Mouse (Mus musculus): ENCODE data around the gene Hist1h4f. TPM values are rescaled to one million over a fixed set of nuclear protein-coding genes. Genes with fewer than 3 reads are reported as not detected.
"Not testable (repeated sequence)": the region's sequence is repeated elsewhere in the genome, so short reads cannot be mapped to it uniquely, and the experiment has no call there.

Gene Hist1h4f
- polyA plus RNA-seq, 1 experiment from 2014 or later = 2.0 TPM

DNA sequence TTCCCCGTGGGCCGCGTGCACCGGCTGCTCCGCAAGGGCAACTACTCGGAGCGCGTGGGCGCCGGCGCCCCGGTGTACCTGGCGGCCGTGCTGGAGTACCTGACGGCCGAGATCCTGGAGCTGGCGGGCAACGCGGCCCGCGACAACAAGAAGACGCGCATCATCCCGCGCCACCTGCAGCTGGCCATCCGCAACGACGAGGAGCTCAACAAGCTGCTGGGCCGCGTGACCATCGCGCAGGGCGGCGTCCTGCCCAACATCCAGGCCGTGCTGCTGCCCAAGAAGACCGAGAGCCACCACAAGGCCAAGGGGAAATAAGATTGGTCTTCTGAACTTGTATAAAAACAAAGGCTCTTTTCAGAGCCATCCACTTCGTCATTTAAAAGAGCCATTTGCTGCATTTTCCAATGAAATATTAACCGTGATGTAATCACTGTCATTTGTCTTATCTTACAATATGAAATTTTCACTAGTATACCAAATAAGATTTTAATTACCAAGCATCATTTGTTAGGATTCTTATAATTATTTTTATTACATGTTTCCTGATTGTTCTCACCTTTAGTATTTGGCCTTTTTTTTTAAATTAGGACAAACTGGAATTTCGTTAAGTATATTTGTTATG, 23.2 kb upstream of the Hist1h4f start:
- WGBS = under 1% methylated on average over 12 of the region's 39 CpGs
- H3K4me2 ChIP-seq = peak overlapping the region; percentile 71
- not testable (repeated sequence) for H3K9ac ChIP-seq; H3K27me3 ChIP-seq (replicated peaks); H3K4me1 ChIP-seq; H3K36me3 ChIP-seq; ATAC-seq (ENCODE audit: insufficient read depth, low FRiP score, low read depth); H3K9me3 ChIP-seq
- H3K27ac ChIP-seq = peak overlapping the region; percentile 94
- H3K4me3 ChIP-seq (replicated peaks) = peak overlapping the region; percentile 36

DNA sequence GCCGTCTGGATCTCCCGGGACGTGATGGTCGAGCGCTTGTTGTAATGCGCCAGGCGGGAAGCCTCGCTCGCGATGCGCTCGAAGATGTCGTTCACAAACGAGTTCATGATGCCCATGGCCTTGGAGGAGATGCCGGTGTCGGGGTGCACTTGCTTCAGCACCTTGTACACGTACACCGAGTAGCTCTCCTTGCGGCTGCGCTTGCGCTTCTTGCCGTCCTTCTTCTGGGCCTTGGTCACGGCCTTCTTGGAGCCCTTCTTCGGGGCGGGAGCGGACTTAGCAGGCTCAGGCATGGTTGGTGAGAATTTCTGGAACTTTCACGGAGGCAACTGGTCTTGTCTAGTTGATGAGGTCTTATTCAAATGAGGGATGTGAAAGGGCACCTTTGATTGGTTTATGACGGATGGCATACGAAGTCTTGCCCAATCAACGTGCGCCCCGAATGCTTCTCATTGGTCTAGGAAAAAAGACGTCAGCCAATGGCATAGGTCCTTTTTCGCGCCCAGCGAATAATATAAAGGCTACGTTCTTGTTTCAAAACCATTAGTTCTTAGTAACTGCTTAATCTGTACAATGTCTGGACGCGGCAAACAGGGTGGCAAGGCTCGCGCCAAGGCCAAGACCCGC, 22.6 kb upstream of the Hist1h4f start, which contains the start of the genes Hist1h2bf and Hist1h2ad:
Gene Hist1h2bf (minus strand): TSS at position 299 of the 627 bp plus-strand sequence.
Gene Hist1h2ad (plus strand): TSS at position 484 of the 627 bp plus-strand sequence.
- not testable (repeated sequence) for H3K27me3 ChIP-seq (replicated peaks); H3K4me1 ChIP-seq; H3K36me3 ChIP-seq; H3K9me3 ChIP-seq
- peak; percentile 87 for ATAC-seq (ENCODE audit: insufficient read depth, low FRiP score, low read depth)
- H3K27ac ChIP-seq = peak within 1 kb of the TSS; percentile 94
- H3K4me3 ChIP-seq (replicated peaks) = peak within 1 kb of the TSS; percentile 47
- H3K4me2 ChIP-seq = peak within 1 kb of the TSS; percentile 71
- under 1% methylated on average over 42 of the region's 42 CpGs for WGBS
- H3K9ac ChIP-seq = peak within 1 kb of the TSS; percentile 37; the same call in 1 of the 2 replicates

DNA sequence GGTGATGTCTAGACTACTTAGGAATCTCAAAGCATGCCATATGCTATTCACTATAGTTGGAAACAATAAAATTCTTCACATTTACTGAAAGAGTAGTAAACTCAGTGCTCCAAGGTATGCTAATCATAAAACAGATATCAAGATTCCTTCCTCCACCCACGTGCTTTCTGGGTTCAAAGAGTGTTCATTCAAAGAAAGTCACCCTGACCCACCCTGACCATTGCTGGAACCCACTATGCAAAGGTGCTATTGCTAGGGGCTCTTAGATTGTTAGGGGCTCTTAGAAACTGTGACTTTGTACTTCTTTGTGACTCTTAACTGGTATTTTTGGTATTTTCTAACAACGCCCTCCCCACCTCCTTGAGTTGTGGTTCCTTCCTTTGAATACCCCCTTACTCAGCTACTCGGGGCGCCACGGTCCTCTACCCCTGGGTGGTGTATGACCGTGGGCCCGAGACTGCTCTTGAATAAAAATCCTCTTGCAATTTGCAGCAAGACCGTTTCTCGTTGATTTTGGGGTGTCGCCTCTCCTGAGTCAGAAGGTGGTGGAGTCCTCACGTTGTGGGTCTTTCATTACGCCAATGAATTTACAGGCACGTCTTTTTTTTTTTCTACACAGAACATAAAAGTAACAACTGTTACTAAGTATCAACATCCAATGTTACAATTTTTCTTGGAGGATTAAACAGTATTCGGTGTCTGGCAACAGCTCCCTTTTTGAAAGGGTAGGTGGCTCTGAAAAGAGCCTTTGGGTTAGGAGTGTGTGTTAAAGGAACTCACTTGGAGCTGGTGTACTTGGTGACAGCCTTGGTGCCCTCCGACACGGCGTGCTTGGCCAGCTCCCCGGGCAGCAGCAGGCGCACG, 21.8 kb upstream of the Hist1h4f start:
- Histone ChIP-seq H3K4me2 (peak overlapping the region; percentile 61), H3K9ac (peak overlapping the region; percentile 37; the same call in 1 of the 2 replicates), H3K4me3 (replicated peaks) (peak overlapping the region; percentile 47), H3K27ac (peak overlapping the region; percentile 94)
- H3K9me3 ChIP-seq; H3K36me3 ChIP-seq; ATAC-seq (ENCODE audit: insufficient read depth, low FRiP score, low read depth); H3K4me1 ChIP-seq; H3K27me3 ChIP-seq (replicated peaks): not testable (repeated sequence)
- WGBS = 7% methylated on average over 20 of the region's 20 CpGs

DNA sequence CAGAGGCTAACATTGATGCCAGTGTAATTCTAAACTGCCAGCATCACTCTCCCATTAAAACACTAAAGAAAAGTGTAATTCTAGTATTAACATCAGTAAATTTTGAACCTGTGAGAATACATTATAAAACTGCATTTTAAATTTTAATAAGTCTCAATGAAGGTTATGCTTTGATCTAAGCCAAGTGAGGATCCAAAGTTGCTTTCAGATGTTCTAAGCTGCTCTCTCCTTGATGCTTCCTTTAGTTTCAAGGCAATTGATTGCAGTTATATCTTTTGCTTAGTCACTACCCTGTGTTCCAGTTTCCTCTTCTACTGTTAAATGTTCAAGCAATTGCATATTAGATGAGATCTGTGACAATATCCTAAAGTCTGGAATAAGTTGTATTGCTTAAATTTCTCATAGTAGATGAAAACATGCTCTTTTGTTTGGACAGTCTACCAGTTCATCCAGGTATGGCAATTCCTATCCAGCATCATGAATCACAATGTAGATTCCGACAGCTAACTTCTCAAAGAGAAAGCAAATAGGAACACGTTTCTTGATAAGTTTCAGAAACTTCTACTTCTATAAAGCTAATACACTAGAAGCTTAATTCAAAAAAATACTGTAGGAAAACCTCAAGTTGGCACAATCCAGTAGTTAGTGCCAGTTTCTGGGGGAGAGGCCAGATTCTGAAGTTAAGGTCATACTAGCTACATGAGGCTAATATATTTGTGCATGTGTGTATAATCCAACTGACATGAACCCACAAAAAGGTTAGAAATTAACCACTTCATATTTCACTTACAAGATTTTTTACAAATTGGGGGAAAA, 21.0 kb upstream of the Hist1h4f start:
- Histone ChIP-seq H3K9me3 (no peaks in the 10 kb centered on the region), H3K36me3 (no peaks in the 10 kb centered on the region), H3K4me3 (replicated peaks) (peak overlapping the region; percentile 47), H3K4me2 (peak overlapping the region; percentile 61), H3K27me3 (replicated peaks) (no peaks in the 10 kb centered on the region), H3K9ac (peak overlapping the region; percentile 41; the same call in 1 of the 2 replicates), H3K27ac (peak overlapping the region; percentile 94), H3K4me1 (peaks cover 7% of the 10 kb centered on the region; the same call in 1 of the 2 replicates)
- WGBS = 19% methylated on average over 2 of the region's 2 CpGs
- ATAC-seq (ENCODE audit: insufficient read depth, low FRiP score, low read depth) = no peak

DNA sequence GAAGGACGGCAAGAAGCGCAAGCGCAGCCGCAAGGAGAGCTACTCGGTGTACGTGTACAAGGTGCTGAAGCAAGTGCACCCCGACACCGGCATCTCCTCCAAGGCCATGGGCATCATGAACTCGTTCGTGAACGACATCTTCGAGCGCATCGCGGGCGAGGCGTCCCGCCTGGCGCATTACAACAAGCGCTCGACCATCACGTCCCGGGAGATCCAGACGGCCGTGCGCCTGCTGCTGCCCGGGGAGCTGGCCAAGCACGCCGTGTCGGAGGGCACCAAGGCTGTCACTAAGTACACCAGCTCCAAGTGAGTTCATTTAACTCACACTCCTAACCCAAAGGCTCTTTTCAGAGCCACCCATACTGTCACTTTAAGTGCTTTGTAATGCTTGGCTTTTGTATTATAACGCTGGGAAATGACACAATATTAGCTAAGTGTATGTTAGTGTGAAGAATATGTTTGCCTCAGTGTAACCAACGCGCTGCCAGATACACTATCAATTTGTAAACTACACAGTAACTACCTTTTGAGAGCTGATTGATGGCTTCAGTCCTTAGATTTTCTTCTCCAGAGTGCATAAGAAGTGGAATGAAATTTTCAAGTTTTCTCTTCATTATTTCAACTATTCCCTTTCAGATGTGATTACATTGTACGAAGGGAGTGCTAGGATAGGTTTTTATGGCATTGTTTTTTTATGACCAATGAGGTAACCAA, 20.2 kb upstream of the Hist1h4f start:
- not testable (repeated sequence) for H3K4me1 ChIP-seq; H3K27me3 ChIP-seq (replicated peaks); ATAC-seq (ENCODE audit: insufficient read depth, low FRiP score, low read depth); H3K9me3 ChIP-seq; H3K36me3 ChIP-seq
- Histone ChIP-seq H3K9ac (peak overlapping the region; percentile 41; the same call in 1 of the 2 replicates), H3K4me2 (peak overlapping the region; percentile 61), H3K27ac (peak overlapping the region; percentile 98), H3K4me3 (replicated peaks) (peak overlapping the region; percentile 47)
- WGBS = 0% methylated on average over 15 of the region's 34 CpGs

DNA sequence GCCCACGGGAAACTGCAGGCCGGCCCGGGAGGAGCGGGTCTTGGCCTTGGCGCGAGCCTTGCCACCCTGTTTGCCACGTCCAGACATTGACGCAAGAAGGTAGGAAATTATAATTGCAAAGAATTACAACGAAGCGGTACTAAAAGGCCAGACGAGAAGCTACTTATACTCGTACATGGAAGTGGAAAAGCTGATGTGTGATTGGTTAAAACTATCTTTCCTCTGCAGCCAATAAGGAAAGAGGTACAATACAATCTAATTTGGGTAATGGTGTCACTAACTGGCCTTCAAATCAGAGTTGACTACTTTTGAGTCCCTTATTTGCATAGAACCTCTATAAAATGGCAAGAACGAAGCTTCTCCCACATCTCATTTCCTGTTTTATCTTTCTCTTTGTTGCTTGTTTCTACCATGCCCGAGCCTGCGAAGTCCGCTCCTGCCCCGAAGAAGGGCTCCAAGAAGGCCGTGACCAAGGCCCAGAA, 19.6 kb upstream of the Hist1h4f start, which contains the start of the genes Hist1h2ae and Hist1h2bg:
Gene Hist1h2ae (minus strand): TSS at position 199 of the 482 bp plus-strand sequence.
Gene Hist1h2bg (plus strand): TSS at position 375 of the 482 bp plus-strand sequence.
- peak; percentile 88 for ATAC-seq (ENCODE audit: insufficient read depth, low FRiP score, low read depth)
- Histone ChIP-seq H3K4me2 (peak within 1 kb of the TSS; percentile 61), H3K4me1 (no peaks in the 10 kb centered on the region; the same call in 1 of the 2 replicates), H3K9me3 (no peaks in the 10 kb centered on the region), H3K36me3 (no peaks in the 10 kb centered on the region), H3K27ac (peak within 1 kb of the TSS; percentile 98), H3K9ac (peak within 1 kb of the TSS; percentile 41; the same call in 1 of the 2 replicates), H3K4me3 (replicated peaks) (peak within 1 kb of the TSS; percentile 47), H3K27me3 (replicated peaks) (no peaks in the 10 kb centered on the region)
- WGBS = 0% methylated on average over 18 of the region's 18 CpGs

DNA sequence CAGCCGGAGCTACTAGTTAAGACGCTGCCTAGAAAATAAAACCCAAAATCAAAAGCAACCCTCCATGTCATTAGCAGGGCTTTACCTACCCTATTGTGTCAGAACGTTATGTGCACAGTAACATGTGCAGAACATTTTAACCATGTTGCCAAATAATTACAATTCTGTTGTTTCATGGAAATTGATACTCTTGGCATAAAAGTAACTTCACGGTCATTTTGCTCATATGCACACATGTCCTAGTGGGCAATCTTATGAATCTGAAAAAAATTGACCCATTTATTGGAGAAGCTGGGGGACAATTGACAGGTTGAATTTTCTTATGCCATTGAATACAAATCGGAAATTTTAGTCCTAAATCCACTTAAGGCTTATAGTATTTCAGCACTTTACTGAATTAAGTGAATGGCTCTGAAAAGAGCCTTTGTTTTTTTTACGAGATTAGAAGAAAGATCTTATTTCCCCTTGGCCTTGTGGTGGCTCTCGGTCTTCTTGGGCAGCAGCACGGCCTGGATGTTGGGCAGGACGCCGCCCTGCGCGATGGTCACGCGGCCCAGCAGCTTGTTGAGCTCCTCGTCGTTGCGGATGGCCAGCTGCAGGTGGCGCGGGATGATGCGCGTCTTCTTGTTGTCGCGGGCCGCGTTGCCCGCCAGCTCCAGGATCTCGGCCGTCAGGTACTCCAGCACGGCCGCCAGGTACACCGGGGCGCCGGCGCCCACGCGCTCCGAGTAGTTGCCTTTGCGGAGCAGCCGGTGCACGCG, 19.0 kb upstream of the Hist1h4f start:
- not testable (repeated sequence) for H3K9me3 ChIP-seq; H3K27me3 ChIP-seq (replicated peaks); ATAC-seq (ENCODE audit: insufficient read depth, low FRiP score, low read depth); H3K36me3 ChIP-seq; H3K4me1 ChIP-seq
- H3K4me3 ChIP-seq (replicated peaks) = peak overlapping the region; percentile 47
- WGBS = 1% methylated on average over 27 of the region's 41 CpGs
- peak overlapping the region; percentile 52 for H3K4me2 ChIP-seq
- peak overlapping the region; percentile 98 for H3K27ac ChIP-seq
- peak overlapping the region; percentile 9; the same call in 1 of the 2 replicates for H3K9ac ChIP-seq

DNA sequence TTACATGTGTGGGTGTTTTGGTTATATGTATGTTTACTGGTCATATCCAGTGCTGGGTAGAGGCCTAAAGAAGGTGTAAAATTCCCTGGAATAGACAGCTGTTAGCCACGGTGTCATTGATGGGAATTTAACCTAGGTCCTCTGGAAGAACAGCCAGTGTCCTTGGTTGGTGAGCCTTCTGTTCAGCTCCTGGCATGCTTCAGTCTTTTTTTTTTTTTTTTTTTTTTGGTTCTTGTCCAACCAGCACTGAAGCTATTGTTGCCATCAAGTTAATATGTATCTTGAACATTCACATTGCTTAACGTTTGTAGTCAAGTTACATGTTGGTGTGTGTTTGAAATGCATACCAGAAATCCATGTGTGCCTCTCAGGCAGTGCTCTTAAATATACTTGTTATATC, 13.0 kb upstream of the Hist1h4f start:
- Histone ChIP-seq H3K4me3 (replicated peaks) (no peak overlapping the region), H3K4me2 (no peak overlapping the region), H3K9me3 (no peaks in the 10 kb centered on the region), H3K9ac (no peak overlapping the region), H3K4me1 (no peaks in the 10 kb centered on the region), H3K36me3 (no peaks in the 10 kb centered on the region), H3K27me3 (replicated peaks) (no peaks in the 10 kb centered on the region), H3K27ac (no peak overlapping the region)
- WGBS = 84% methylated on average over 2 of the region's 2 CpGs
- ATAC-seq (ENCODE audit: insufficient read depth, low FRiP score, low read depth) = no peak

DNA sequence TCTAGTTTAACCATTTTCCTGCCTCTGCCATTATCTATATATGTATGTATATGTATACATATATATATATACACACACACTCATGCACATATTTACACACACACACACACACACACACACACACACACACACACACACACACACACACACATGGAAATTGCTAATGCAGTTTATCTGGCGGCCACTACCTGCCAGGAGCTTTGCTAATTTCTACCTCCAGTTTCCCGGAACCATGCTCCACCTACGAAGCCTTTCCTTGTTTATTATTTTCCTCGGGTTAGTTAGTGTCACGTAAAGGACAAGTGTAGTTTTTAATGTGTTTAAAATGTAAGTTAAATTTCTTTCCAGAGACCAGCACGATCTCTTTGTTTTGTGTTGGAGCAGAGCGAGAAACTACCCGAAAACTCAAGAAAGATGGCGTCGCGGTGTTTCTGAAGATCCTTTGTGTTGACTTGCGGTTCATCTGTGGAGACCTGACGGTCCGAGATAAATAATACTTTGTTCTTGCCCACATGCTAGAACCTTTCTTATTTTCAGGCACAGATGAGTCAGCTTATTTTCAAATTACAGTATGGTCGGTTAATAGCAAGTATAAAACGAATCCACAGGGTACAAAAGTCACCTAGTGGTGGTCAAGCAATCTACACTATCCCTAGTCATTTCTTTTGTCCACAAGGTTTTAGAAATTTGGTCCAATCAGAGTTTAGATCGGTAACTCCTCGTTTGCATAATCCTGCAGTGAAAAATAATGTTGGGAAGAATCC, 11.4 kb upstream of the Hist1h4f start:
- Histone ChIP-seq H3K4me1 (no peaks in the 10 kb centered on the region), H3K27ac (peak overlapping the region; percentile 98), H3K36me3 (no peaks in the 10 kb centered on the region), H3K4me2 (peak overlapping the region; percentile 70), H3K9ac (0 out of 2 replicates have a peak overlapping the region, but pooled peaks have one; percentile 5), H3K9me3 (no peaks in the 10 kb centered on the region), H3K27me3 (replicated peaks) (no peaks in the 10 kb centered on the region), H3K4me3 (replicated peaks) (peak overlapping the region; percentile 45)
- ATAC-seq (ENCODE audit: insufficient read depth, low FRiP score, low read depth) = peak; percentile 47; the same call in 1 of the 2 replicates
- WGBS = 2% methylated on average over 18 of the region's 18 CpGs

All from stomach, embryonic 15.5 days (tissue).